In the genomic region with DNA sequence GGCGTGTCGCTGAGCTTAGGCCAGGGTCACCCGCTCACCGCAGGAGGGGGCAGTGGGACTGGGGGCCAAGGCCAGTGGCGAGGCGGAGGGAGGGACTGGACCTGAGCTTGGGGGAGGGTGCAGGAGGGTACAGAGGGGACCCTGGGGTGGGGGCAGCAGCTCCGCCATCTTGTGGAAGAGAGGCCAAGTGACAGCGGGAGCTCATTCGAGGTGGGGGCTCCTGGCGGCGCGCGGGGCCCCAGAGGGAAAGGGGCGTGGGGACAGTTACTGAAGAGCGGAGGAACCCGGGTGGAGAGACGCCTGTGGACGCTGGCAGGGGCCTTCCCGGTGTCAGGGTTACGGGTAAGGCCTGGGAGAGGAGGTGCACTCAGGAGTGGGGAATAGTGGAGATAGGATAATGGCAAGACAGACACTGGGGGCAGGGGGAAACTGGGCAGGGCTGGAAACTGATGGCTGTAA, we compare ENCODE assay signal across 8 mouse cellular contexts. TPM values are rescaled to one million over a fixed set of nuclear protein-coding genes. Genes with fewer than 3 reads are reported as not detected.
A peak's percentile ranks its signal among the peaks of the same experiment; 100 is the strongest.
DNase-seq lines count a peak whose midpoint lies in the region; ATAC-seq and TF ChIP-seq lines count a peak whose summit lies in the region.

No protein-coding gene starts in this region.

- intact Hi-C loops in left cerebral cortex, postnatal 4 days (cut with DNase I) = loop anchor here (5.0 kb wide), 1 partner anchor 62 kb away; no protein-coding TSS in a partner anchor

- H3K4me2 ChIP-seq in heart, embryonic 12.5 days = peak overlapping the region; percentile 84
- H3K4me2 ChIP-seq in hindbrain, embryonic 16.5 days (ENCODE audit: low read length) = peak overlapping the region; percentile 83
- peak overlapping the region; percentile 74 for H3K4me2 ChIP-seq in midbrain, postnatal 0 days (ENCODE audit: low read depth, low read length, poor library complexity, severe bottlenecking)

- peak; percentile 57 for TF ChIP-seq CTCF in midbrain, postnatal 0 days (IDR thresholded peaks at IDR 0.05)

- H3K4me3 ChIP-seq in heart, embryonic 12.5 days = peak overlapping the region; percentile 94
- H3K4me3 ChIP-seq in hindbrain, embryonic 16.5 days (ENCODE audit: low read length) = peak overlapping the region; percentile 79
- peak overlapping the region; percentile 52 for H3K4me3 ChIP-seq in midbrain, postnatal 0 days (ENCODE audit: low read depth, low read length)

- no peak for DNase-seq in heart, postnatal 4 days
- peak; percentile 78 for DNase-seq in thymus, postnatal 4 days
- DNase-seq in thymus, postnatal 14 days = no peak
- peak; percentile 77 for DNase-seq in midbrain, postnatal 0 days (ENCODE audit: low spot score)
- no peak for DNase-seq in ovary, postnatal 14 days (ENCODE audit: low spot score)
- DNase-seq in left cerebral cortex, postnatal 4 days = no peak

- no peaks in the 10 kb centered on the region for H3K9me3 ChIP-seq in heart, embryonic 12.5 days (replicated peaks)
- no peaks in the 10 kb centered on the region for H3K9me3 ChIP-seq in hindbrain, embryonic 16.5 days (ENCODE audit: control insufficient read depth, low read length)
- no peaks in the 10 kb centered on the region for H3K9me3 ChIP-seq in midbrain, postnatal 0 days (ENCODE audit: low read length)

- peak; percentile 85 for ATAC-seq in heart, embryonic 12.5 days (ENCODE audit: insufficient number of reproducible peaks, low FRiP score)
- peak; percentile 81 for ATAC-seq in hindbrain, embryonic 16.5 days
- peak; percentile 87 for ATAC-seq in midbrain, postnatal 0 days (ENCODE audit: low FRiP score)

- under 1% methylated on average over 20 of the region's 20 CpGs for WGBS in heart, embryonic 12.5 days
- 0% methylated on average over 20 of the region's 20 CpGs for WGBS in hindbrain, embryonic 16.5 days
- WGBS in midbrain, postnatal 0 days = 0% methylated on average over 18 of the region's 20 CpGs

- peaks cover 11% of the 10 kb centered on the region; the same call in 1 of the 2 replicates for H3K4me1 ChIP-seq in heart, embryonic 12.5 days (replicated peaks)
- peaks cover 7% of the 10 kb centered on the region for H3K4me1 ChIP-seq in hindbrain, embryonic 16.5 days (ENCODE audit: control insufficient read depth, insufficient read depth, low read depth, low read length)
- peaks cover 3% of the 10 kb centered on the region; the same call in 1 of the 2 replicates for H3K4me1 ChIP-seq in midbrain, postnatal 0 days (ENCODE audit: insufficient read depth, low read length)

- peaks cover 3% of the 10 kb centered on the region; the same call in 1 of the 2 replicates for H3K36me3 ChIP-seq in heart, embryonic 12.5 days
- peaks cover 2% of the 10 kb centered on the region; the same call in 1 of the 2 replicates for H3K36me3 ChIP-seq in hindbrain, embryonic 16.5 days (ENCODE audit: control insufficient read depth, insufficient read depth, low read length)
- no peaks in the 10 kb centered on the region for H3K36me3 ChIP-seq in midbrain, postnatal 0 days (ENCODE audit: insufficient read depth, low read length)

- peak overlapping the region; percentile 98 for H3K27ac ChIP-seq in heart, embryonic 12.5 days (ENCODE audit: poor library complexity, severe bottlenecking)
- peak overlapping the region; percentile 98 for H3K27ac ChIP-seq in hindbrain, embryonic 16.5 days (ENCODE audit: low read depth, low read length)
- peak overlapping the region; percentile 81 for H3K27ac ChIP-seq in midbrain, postnatal 0 days (ENCODE audit: low read depth, low read length)

- no peaks in the 10 kb centered on the region for H3K27me3 ChIP-seq in heart, embryonic 12.5 days (replicated peaks)
- no peaks in the 10 kb centered on the region for H3K27me3 ChIP-seq in hindbrain, embryonic 16.5 days (replicated peaks; ENCODE audit: control insufficient read depth, insufficient read depth, low read length)
- H3K27me3 ChIP-seq in midbrain, postnatal 0 days (ENCODE audit: insufficient read depth, low read length) = no peaks in the 10 kb centered on the region

- peak overlapping the region; percentile 92 for H3K9ac ChIP-seq in heart, embryonic 12.5 days
- peak overlapping the region; percentile 91 for H3K9ac ChIP-seq in hindbrain, embryonic 16.5 days (ENCODE audit: low read depth, low read length)
- peak overlapping the region; percentile 65 for H3K9ac ChIP-seq in midbrain, postnatal 0 days (replicated peaks; ENCODE audit: low read length, poor library complexity, severe bottlenecking)

RNA-seq across cellular contexts. Expression of a gene that starts 0.4 kb away (rescaled TPM):
- 40.0 and 44.3 TPM in 2 replicates for polyA plus RNA-seq in heart, embryonic 12.5 days (2016; fragmentation: Nextera tagmentation; extraction: Ambion mirVana)
- 10 to 100 TPM; 24.6 to 25.1 TPM for total RNA-seq in heart, postnatal 4 days (2021)
- 63.4 and 69.2 TPM in 2 replicates for polyA plus RNA-seq in hindbrain, embryonic 16.5 days (2015; fragmentation: Nextera tagmentation; extraction: Ambion mirVana)
- total RNA-seq in midbrain, postnatal 0 days (2014; rRNA removed) = 60.1 and 66.6 TPM in 2 replicates
- 51.4 and 52.8 TPM in 2 replicates for polyA plus RNA-seq in midbrain, postnatal 0 days (2015; fragmentation: Nextera tagmentation; extraction: Ambion mirVana)
- total RNA-seq in left cerebral cortex, postnatal 4 days (2021) = 10 to 100 TPM; 74.0 to 80.0 TPM

Comparison
In these comparisons a context has a peak if more than half of its experiments do, and no peak if none do; other contexts are left out.
1. DNase-seq: peak in thymus, postnatal 4 days (single experiment) and midbrain, postnatal 0 days (single experiment); none in heart, postnatal 4 days (single experiment), thymus, postnatal 14 days (single experiment), ovary, postnatal 14 days (single experiment) and left cerebral cortex, postnatal 4 days (single experiment).
2. Peak in every context shown above with its lines, with median percentiles within 50 percentile points of each other: ATAC-seq, H3K27ac ChIP-seq, H3K4me2 ChIP-seq, H3K4me3 ChIP-seq and H3K9ac ChIP-seq.